Comparison of ENCODE assay signal across 12 mouse cellular contexts in genomic region chr2:166417628-166418027, GRCm38 (mm10).
A peak's percentile ranks its signal among the peaks of the same experiment; 100 is the strongest.
DNase-seq lines count a peak whose midpoint lies in the region.
"Had no signal": no experiment of that assay in that cellular context is flagged by ENCODE, and none has a peak within 500 bp of the region (broad histone marks: within the 10 kb centered on the region; RNA-seq: fewer than 3 reads in every experiment).

No protein-coding gene starts in this region.

- WGBS in embryonic facial prominence, embryonic 10.5 days, result 90% methylated on average over 10 of the region's 10 CpGs

- no peak overlapping the region for H3K4me3 ChIP-seq in embryonic facial prominence, embryonic 10.5 days

- H3K27ac ChIP-seq in embryonic facial prominence, embryonic 10.5 days (replicated peaks), result 0 out of 2 replicates have a peak overlapping the region, but pooled peaks have one; percentile 5
- H3K27ac ChIP-seq: liver, embryonic 14.5 days had no signal

- H3K9me3 ChIP-seq in embryonic facial prominence, embryonic 10.5 days, result no peaks in the 10 kb centered on the region

- DNase-seq in embryonic facial prominence, embryonic 10.5 days (ENCODE audit: low spot score), result no peak
- DNase-seq in layer of hippocampus, adult 18-20 months (ENCODE audit: low spot score in 2 of 2), result peak; percentile 78 to 91
- peak; percentile 24 to 90 for DNase-seq in left cerebral cortex, adult 8-10 months (ENCODE audit: low spot score in 2 of 2)
- DNase-seq in right cerebral cortex, postnatal 25 days, result peak; percentile 77
- no peak for DNase-seq in adrenal gland, postnatal 36 days
- DNase-seq in gastrocnemius, postnatal 4 days (ENCODE audit: low spot score in 2 of 2), result no peak
- DNase-seq in retina, postnatal 1 day, result no peak
- DNase-seq: cerebellum, adult 9-11 months; heart, postnatal 14 days; kidney, adult 9 months had no signal

- H3K27me3 ChIP-seq in embryonic facial prominence, embryonic 10.5 days (replicated peaks; ENCODE audit: low read depth, poor library complexity, severe bottlenecking), result no peaks in the 10 kb centered on the region; the same call in 1 of the 2 replicates
- H3K27me3 ChIP-seq: Patski had no signal

- peaks cover 48% of the 10 kb centered on the region for H3K4me1 ChIP-seq in embryonic facial prominence, embryonic 10.5 days

- H3K36me3 ChIP-seq in embryonic facial prominence, embryonic 10.5 days (replicated peaks), result no peaks in the 10 kb centered on the region

Comparison
In these comparisons a context has a peak if more than half of its experiments do, and no peak if none do; other contexts are left out.
1. DNase-seq: peak in layer of hippocampus, adult 18-20 months (2 of 2), left cerebral cortex, adult 8-10 months (2 of 2) and right cerebral cortex, postnatal 25 days (single experiment); none in embryonic facial prominence, embryonic 10.5 days (single experiment), adrenal gland, postnatal 36 days (0 of 2), gastrocnemius, postnatal 4 days (0 of 2) and retina, postnatal 1 day (single experiment).